Mouse (Mus musculus) brain, adult 2 months (tissue): ENCODE measurements at regions not wholly inside any gene's neighbourhood (a gene's known extent, or its start where the extent isn't known, plus 50 kb on each side); places are given as distances from the start of the nearest gene placed in this dataset.

ENCODE experiments used
- DNase-seq: peaks from one replicate; pipeline ENCODE4 v3.0.0; 2011; ENCODE audit warnings: low read depth, low spot score

- DNase-seq = no peak
These were observed 105.8 kb upstream of the Rap2b start for GRCm38 (mm10) chr3:61255643-61256042.

- DNase-seq = peak; percentile 88
These were observed 92.7 kb upstream of the Rap2b start for GRCm38 (mm10) chr3:61268453-61269335.

- peak; percentile 24 for DNase-seq
These were observed 75.4 kb upstream of the Rap2b start for GRCm38 (mm10) chr3:61285924-61286520.

GRCm38 (mm10) chr3:61288195-61288594 lies 73.2 kb upstream of the Rap2b start:
- peak; percentile 49 for DNase-seq

GRCm38 (mm10) chr3:61294855-61295254 lies 66.6 kb upstream of the Rap2b start:
- peak; percentile 64 for DNase-seq

GRCm38 (mm10) chr3:61297290-61297689 lies 64.1 kb upstream of the Rap2b start:
- no peak for DNase-seq

GRCm38 (mm10) chr3:61302214-61302613 lies 59.2 kb upstream of the Rap2b start:
- DNase-seq = no peak

GRCm38 (mm10) chr3:61303485-61303884 lies 58.0 kb upstream of the Rap2b start:
- peak; percentile 70 for DNase-seq

GRCm38 (mm10) chr3:61306306-61306705 lies 55.1 kb upstream of the Rap2b start:
- DNase-seq = no peak

GRCm38 (mm10) chr3:61308764-61309163 lies 52.7 kb upstream of the Rap2b start:
- no peak for DNase-seq

GRCm38 (mm10) chr3:61309197-61309596 lies 52.2 kb upstream of the Rap2b start:
- no peak for DNase-seq
